In the genomic region with DNA sequence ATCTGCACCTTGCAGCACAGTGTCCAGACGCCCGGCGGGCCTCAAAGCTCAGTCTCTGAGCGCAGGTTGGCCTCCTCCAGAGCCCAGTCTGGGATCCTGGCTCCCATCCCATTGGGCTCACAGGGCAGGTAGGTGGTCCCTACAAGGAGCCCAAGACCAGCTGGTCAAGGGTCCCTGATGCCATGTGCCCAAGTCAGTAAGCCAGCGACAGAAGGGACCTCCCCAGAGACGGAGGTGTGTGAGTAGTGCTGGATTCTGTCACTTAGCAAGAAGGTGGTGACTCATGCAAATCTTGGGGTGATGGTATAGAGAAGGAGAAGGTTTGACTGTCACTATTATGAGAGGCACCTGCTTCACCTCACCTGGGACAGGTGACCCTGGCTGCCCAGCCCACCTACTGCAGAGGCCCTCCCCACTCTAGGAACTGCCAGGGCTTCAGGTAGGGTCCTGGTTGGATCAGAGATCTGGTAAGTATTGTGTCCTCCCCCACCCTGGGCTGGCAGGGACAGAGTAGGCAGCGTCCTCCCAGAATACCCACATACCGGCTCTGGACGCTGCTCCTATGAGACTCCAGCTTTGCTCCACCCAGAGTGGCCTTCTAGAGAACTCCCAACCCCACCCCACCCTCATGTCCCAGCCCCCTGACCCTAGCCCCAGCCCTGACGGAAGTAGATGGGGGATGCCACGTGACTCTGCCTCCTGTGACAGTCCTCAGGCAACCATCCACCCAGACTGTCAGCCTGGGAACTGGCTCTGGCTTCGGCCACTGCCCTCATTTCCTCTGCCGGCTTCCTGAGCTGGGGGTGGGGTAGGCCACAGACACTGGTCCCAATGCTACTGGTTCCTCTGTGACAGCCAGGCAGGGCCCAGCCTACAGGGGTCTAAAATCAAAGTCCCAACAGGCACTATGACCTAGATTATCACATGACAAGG, we compare ENCODE assay signal across 8 mouse cellular contexts. TPM values are rescaled to one million over a fixed set of nuclear protein-coding genes. Genes with fewer than 3 reads are reported as not detected.
DNase-seq lines count a peak whose midpoint lies in the region; ATAC-seq and TF ChIP-seq lines count a peak whose summit lies in the region.

No protein-coding gene starts in this region.

- H3K27ac ChIP-seq in midbrain, embryonic 13.5 days: no peak overlapping the region
- no peak overlapping the region for H3K27ac ChIP-seq in midbrain, embryonic 16.5 days (ENCODE audit: low read length)
- peak overlapping the region; percentile 76 for H3K27ac ChIP-seq in heart, postnatal 0 days (ENCODE audit: low read depth)
- H3K27ac ChIP-seq in forebrain, embryonic 16.5 days (ENCODE audit: low read length): no peak overlapping the region

- WGBS in midbrain, embryonic 13.5 days: 76% methylated on average over 13 of the region's 13 CpGs
- 69% methylated on average over 13 of the region's 13 CpGs for WGBS in midbrain, embryonic 16.5 days
- 56% methylated on average over 13 of the region's 13 CpGs for WGBS in heart, postnatal 0 days
- 80% methylated on average over 13 of the region's 13 CpGs for WGBS in forebrain, embryonic 16.5 days

- peak; percentile 82 for TF ChIP-seq EP300 in heart, postnatal 0 days (IDR thresholded peaks at IDR 0.05; ENCODE audit: low read depth)

- peak; percentile 78 to 82 for DNase-seq in cerebellum, postnatal 25 days
- peak; percentile 50 for DNase-seq in heart, postnatal 0 days (ENCODE audit: low spot score)
- DNase-seq in kidney, postnatal 25 days: peak; percentile 85 to 94
- DNase-seq in urinary bladder, adult 18-20 months (ENCODE audit: low spot score in 2 of 2): no peak

- ATAC-seq in midbrain, embryonic 13.5 days: no peak
- no peak for ATAC-seq in midbrain, embryonic 16.5 days
- ATAC-seq in heart, postnatal 0 days (ENCODE audit: insufficient read depth, low read depth): peak; percentile 67
- ATAC-seq in megakaryocyte, adult 5-6 weeks (ENCODE audit: poor library complexity, severe bottlenecking): peak; percentile 77
- ATAC-seq in forebrain, embryonic 16.5 days: no peak

- no peaks in the 10 kb centered on the region for H3K36me3 ChIP-seq in midbrain, embryonic 13.5 days
- no peaks in the 10 kb centered on the region for H3K36me3 ChIP-seq in midbrain, embryonic 16.5 days (ENCODE audit: control insufficient read depth, insufficient read depth, low read length)
- no peaks in the 10 kb centered on the region for H3K36me3 ChIP-seq in heart, postnatal 0 days (replicated peaks; ENCODE audit: control insufficient read depth, insufficient read depth, low read length)
- H3K36me3 ChIP-seq in forebrain, embryonic 16.5 days (ENCODE audit: control insufficient read depth, insufficient read depth): no peaks in the 10 kb centered on the region

- no peak overlapping the region for H3K4me2 ChIP-seq in midbrain, embryonic 13.5 days (replicated peaks)
- no peak overlapping the region for H3K4me2 ChIP-seq in midbrain, embryonic 16.5 days (ENCODE audit: low read length)
- H3K4me2 ChIP-seq in heart, postnatal 0 days (ENCODE audit: low read depth, low read length): peak overlapping the region; percentile 8
- no peak overlapping the region for H3K4me2 ChIP-seq in forebrain, embryonic 16.5 days (ENCODE audit: low read length)

- no peaks in the 10 kb centered on the region for H3K27me3 ChIP-seq in midbrain, embryonic 13.5 days
- no peaks in the 10 kb centered on the region for H3K27me3 ChIP-seq in midbrain, embryonic 16.5 days (ENCODE audit: control insufficient read depth, insufficient read depth, low read depth, low read length)
- H3K27me3 ChIP-seq in heart, postnatal 0 days (ENCODE audit: control insufficient read depth, insufficient read depth, low read length): peaks cover 14% of the 10 kb centered on the region
- no peaks in the 10 kb centered on the region for H3K27me3 ChIP-seq in forebrain, embryonic 16.5 days (replicated peaks; ENCODE audit: control insufficient read depth, insufficient read depth, low read length)

- no peak for TF ChIP-seq CTCF in heart, postnatal 0 days (IDR thresholded peaks at IDR 0.05; ENCODE audit: low read depth)

- H3K9ac ChIP-seq in midbrain, embryonic 13.5 days (replicated peaks): 0 out of 2 replicates have a peak overlapping the region, but pooled peaks have one; percentile 39
- no peak overlapping the region for H3K9ac ChIP-seq in midbrain, embryonic 16.5 days (ENCODE audit: low read depth, low read length)
- H3K9ac ChIP-seq in heart, postnatal 0 days (replicated peaks; ENCODE audit: low read depth, low read length): no peak overlapping the region
- H3K9ac ChIP-seq in forebrain, embryonic 16.5 days (replicated peaks; ENCODE audit: low read depth, low read length): no peak overlapping the region; the same call in 1 of the 2 replicates

- H3K4me3 ChIP-seq in midbrain, embryonic 13.5 days (replicated peaks): no peak overlapping the region
- H3K4me3 ChIP-seq in midbrain, embryonic 16.5 days (ENCODE audit: low read depth, low read length): no peak overlapping the region
- no peak overlapping the region for H3K4me3 ChIP-seq in heart, postnatal 0 days (ENCODE audit: low read depth, low read length)
- no peak overlapping the region for H3K4me3 ChIP-seq in forebrain, embryonic 16.5 days (replicated peaks; ENCODE audit: low read length)

- H3K4me1 ChIP-seq in midbrain, embryonic 13.5 days (replicated peaks): peaks cover 44% of the 10 kb centered on the region
- H3K4me1 ChIP-seq in midbrain, embryonic 16.5 days (ENCODE audit: control insufficient read depth, insufficient read depth, low read length): peaks cover 27% of the 10 kb centered on the region
- peaks cover 24% of the 10 kb centered on the region for H3K4me1 ChIP-seq in heart, postnatal 0 days (ENCODE audit: control insufficient read depth, insufficient read depth)
- H3K4me1 ChIP-seq in forebrain, embryonic 16.5 days (replicated peaks; ENCODE audit: control insufficient read depth, insufficient read depth, low read length): peaks cover 36% of the 10 kb centered on the region

- no peaks in the 10 kb centered on the region for H3K9me3 ChIP-seq in midbrain, embryonic 13.5 days
- H3K9me3 ChIP-seq in midbrain, embryonic 16.5 days (replicated peaks; ENCODE audit: control insufficient read depth, low read length, poor library complexity, severe bottlenecking): no peaks in the 10 kb centered on the region
- H3K9me3 ChIP-seq in heart, postnatal 0 days (replicated peaks; ENCODE audit: control insufficient read depth, low read length): no peaks in the 10 kb centered on the region
- H3K9me3 ChIP-seq in forebrain, embryonic 16.5 days (ENCODE audit: control insufficient read depth, low read length): no peaks in the 10 kb centered on the region

RNA-seq across cellular contexts. Expression of a gene that starts 5.5 kb away (rescaled TPM):
- 15.1 and 18.6 TPM in 2 replicates for polyA plus RNA-seq in midbrain, embryonic 13.5 days (2015; fragmentation: Nextera tagmentation; extraction: Ambion mirVana)
- 42.3 and 46.5 TPM in 2 replicates for polyA plus RNA-seq in midbrain, embryonic 16.5 days (2015; fragmentation: Nextera tagmentation; extraction: Ambion mirVana)
- 4.7 and 22.1 TPM in 2 replicates for total RNA-seq in heart, postnatal 0 days (2014; rRNA removed; ENCODE audit: low replicate concordance)
- polyA plus RNA-seq in heart, postnatal 0 days (2015; fragmentation: Nextera tagmentation; extraction: Ambion mirVana): 0.63 and 0.71 TPM in 2 replicates
- total RNA-seq in megakaryocyte, adult 5-6 weeks (2015): 3.4 and 5.7 TPM in 2 replicates
- total RNA-seq in megakaryocyte, adult 5-6 weeks (2017): 4.4 and 5.2 TPM in 2 replicates
- polyA plus RNA-seq in forebrain, embryonic 16.5 days (2015; fragmentation: Nextera tagmentation; extraction: Ambion mirVana): 21.6 and 28.1 TPM in 2 replicates

RNA-seq across cellular contexts. Expression of a gene that starts 45.2 kb away (rescaled TPM):
- 29.3 and 37.9 TPM in 2 replicates for polyA plus RNA-seq in midbrain, embryonic 13.5 days (2015; fragmentation: Nextera tagmentation; extraction: Ambion mirVana)
- polyA plus RNA-seq in midbrain, embryonic 16.5 days (2015; fragmentation: Nextera tagmentation; extraction: Ambion mirVana): 29.5 and 30.4 TPM in 2 replicates
- total RNA-seq in heart, postnatal 0 days (2014; rRNA removed; ENCODE audit: low replicate concordance): 3.8 and 8.5 TPM in 2 replicates
- 6.8 and 8.2 TPM in 2 replicates for polyA plus RNA-seq in heart, postnatal 0 days (2015; fragmentation: Nextera tagmentation; extraction: Ambion mirVana)
- total RNA-seq in megakaryocyte, adult 5-6 weeks (2015): 5.2 and 5.8 TPM in 2 replicates
- 9.3 and 16.3 TPM in 2 replicates for total RNA-seq in megakaryocyte, adult 5-6 weeks (2017)
- polyA plus RNA-seq in forebrain, embryonic 16.5 days (2015; fragmentation: Nextera tagmentation; extraction: Ambion mirVana): 32.9 and 33.8 TPM in 2 replicates

RNA-seq across cellular contexts. Expression of a gene that starts 57.1 kb away (rescaled TPM):
- polyA plus RNA-seq in midbrain, embryonic 13.5 days (2015; fragmentation: Nextera tagmentation; extraction: Ambion mirVana): 19.9 and 20.9 TPM in 2 replicates
- polyA plus RNA-seq in midbrain, embryonic 16.5 days (2015; fragmentation: Nextera tagmentation; extraction: Ambion mirVana): 20.7 and 21.3 TPM in 2 replicates
- 16.4 and 20.4 TPM in 2 replicates for total RNA-seq in heart, postnatal 0 days (2014; rRNA removed; ENCODE audit: low replicate concordance)
- polyA plus RNA-seq in heart, postnatal 0 days (2015; fragmentation: Nextera tagmentation; extraction: Ambion mirVana): 8.6 and 8.7 TPM in 2 replicates
- 13.4 and 14.3 TPM in 2 replicates for total RNA-seq in megakaryocyte, adult 5-6 weeks (2015)
- 14.8 and 18.8 TPM in 2 replicates for total RNA-seq in megakaryocyte, adult 5-6 weeks (2017)
- 16.6 and 21.7 TPM in 2 replicates for polyA plus RNA-seq in forebrain, embryonic 16.5 days (2015; fragmentation: Nextera tagmentation; extraction: Ambion mirVana)

RNA-seq across cellular contexts. Expression of a gene that starts 57.3 kb away (rescaled TPM):
- polyA plus RNA-seq in midbrain, embryonic 13.5 days (2015; fragmentation: Nextera tagmentation; extraction: Ambion mirVana): 59.2 and 63.7 TPM in 2 replicates
- 41.4 and 46.8 TPM in 2 replicates for polyA plus RNA-seq in midbrain, embryonic 16.5 days (2015; fragmentation: Nextera tagmentation; extraction: Ambion mirVana)
- 52.7 and 84.8 TPM in 2 replicates for total RNA-seq in heart, postnatal 0 days (2014; rRNA removed; ENCODE audit: low replicate concordance)
- polyA plus RNA-seq in heart, postnatal 0 days (2015; fragmentation: Nextera tagmentation; extraction: Ambion mirVana): 118 and 132 TPM in 2 replicates
- 9.6 and 21.6 TPM in 2 replicates for total RNA-seq in megakaryocyte, adult 5-6 weeks (2015)
- 11.7 and 16.2 TPM in 2 replicates for total RNA-seq in megakaryocyte, adult 5-6 weeks (2017)
- 49.4 and 53.3 TPM in 2 replicates for polyA plus RNA-seq in forebrain, embryonic 16.5 days (2015; fragmentation: Nextera tagmentation; extraction: Ambion mirVana)

Comparison
In these comparisons a context has a peak if more than half of its experiments do, and no peak if none do; other contexts are left out.
1. ATAC-seq: peak in heart, postnatal 0 days (single experiment) and megakaryocyte, adult 5-6 weeks (single experiment); none in midbrain, embryonic 13.5 days (single experiment), midbrain, embryonic 16.5 days (single experiment) and forebrain, embryonic 16.5 days (single experiment).
2. DNase-seq: peak in cerebellum, postnatal 25 days (2 of 2), heart, postnatal 0 days (single experiment) and kidney, postnatal 25 days (2 of 2); none in urinary bladder, adult 18-20 months (0 of 2).